Mouse (Mus musculus) brain, embryonic 14.5 days (tissue): Measurements from ENCODE around the gene Gjb2.
"Not testable (repeated sequence)": the region's sequence is repeated elsewhere in the genome, so short reads cannot be mapped to it uniquely, and the experiment has no call there.

ENCODE experiments used
- CTCF ChIP-seq: fragments of 200-500 bp; IDR thresholded peaks from 2 replicates; pipeline ENCODE4 v1.5.1; 2012; ENCODE audit warnings: inconsistent platforms, mild to moderate bottlenecking, moderate library complexity, borderline replicate concordance; ENCODE audit not compliant: insufficient read depth, insufficient read length; ENCODE audit errors: extremely low read depth
- POLR2A ChIP-seq: fragments of 200-500 bp; IDR thresholded peaks from 2 replicates; pipeline ENCODE4 v1.6.1; 2012; ENCODE audit warnings: mild to moderate bottlenecking, inconsistent platforms, borderline replicate concordance; ENCODE audit not compliant: poor library complexity, insufficient read depth, insufficient read length, severe bottlenecking; ENCODE audit errors: extremely low read depth

DNA sequence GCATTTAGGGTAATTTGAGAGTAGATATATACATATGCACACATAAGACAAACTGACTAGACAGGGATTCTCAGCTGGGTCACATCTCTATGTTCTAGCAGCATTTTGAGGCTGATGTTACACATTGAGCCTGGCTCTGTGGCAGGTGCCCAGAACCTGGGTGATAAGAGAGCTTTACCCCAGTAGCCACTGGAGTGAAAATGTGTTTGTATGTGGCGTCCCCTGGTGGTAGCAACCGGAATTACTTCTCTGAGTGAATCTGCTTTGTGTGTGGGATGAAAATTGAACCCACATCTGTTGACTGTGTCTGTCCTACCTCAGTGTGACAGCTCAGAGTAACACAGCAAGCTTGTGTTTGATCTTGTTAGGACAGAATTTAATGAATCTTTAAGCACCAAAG, 34.6 kb downstream of the Gjb2 start:
- TF ChIP-seq POLR2A = not testable (repeated sequence)
- TF ChIP-seq CTCF = peak; percentile 63; the same call in 1 of the 2 replicates
